Mouse (Mus musculus): ENCODE data around the gene Hinfp. TPM values are rescaled to one million over a fixed set of nuclear protein-coding genes. Genes with fewer than 3 reads are reported as not detected.

Gene Hinfp
- polyA plus RNA-seq, 1 experiment = 27.6 TPM

DNA sequence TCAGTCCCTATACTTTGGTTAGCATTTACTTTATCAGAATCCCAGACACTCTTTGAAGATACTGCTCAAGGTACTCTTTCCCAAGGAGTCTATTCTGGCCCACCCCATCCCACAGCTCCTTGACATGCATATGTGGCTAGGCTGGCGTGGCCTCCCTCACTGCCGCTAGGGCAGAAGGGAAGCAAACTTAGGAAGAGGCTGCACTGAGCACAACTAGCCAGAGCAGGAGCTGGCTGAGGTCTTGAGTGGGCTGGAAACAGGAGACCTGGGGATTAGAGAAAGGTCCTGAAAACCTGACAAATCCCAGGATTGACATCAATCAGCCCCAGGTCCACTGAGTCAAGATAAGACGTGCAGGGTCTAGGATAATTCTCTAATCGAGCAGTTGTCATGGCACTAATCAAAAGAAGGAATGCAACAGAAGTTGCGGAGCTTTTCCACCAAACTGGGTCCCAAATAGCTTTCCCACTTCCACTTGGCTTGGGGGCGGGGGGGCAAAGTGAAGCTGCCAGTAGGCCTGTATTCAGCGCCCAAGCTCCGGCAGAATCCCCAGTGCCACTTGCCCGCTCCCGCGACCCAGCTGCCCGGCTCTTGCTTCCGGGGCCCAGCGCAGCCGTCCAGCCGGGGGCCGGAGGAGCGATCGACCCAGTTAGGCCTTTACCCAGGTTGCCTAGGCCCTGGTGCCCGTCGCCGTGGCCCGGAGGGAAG, 38.0 kb downstream of the Hinfp start:
- Histone ChIP-seq H3K4me1 (ENCODE audit: control insufficient read depth, insufficient read depth, low read length) (peaks cover 7% of the 10 kb centered on the region), H3K27ac (ENCODE audit: insufficient read depth, low read length) (peak overlapping the region; percentile 85), H3K4me3 (ENCODE audit: insufficient read depth, low read length) (peak overlapping the region; percentile 26)
- no peak for TF ChIP-seq CTCF (IDR thresholded peaks at IDR 0.05; ENCODE audit: extremely low read depth, insufficient read depth, low read length)
- no peak for TF ChIP-seq POLR2A (IDR thresholded peaks at IDR 0.05; ENCODE audit: extremely low read depth, insufficient read depth, low read length)

DNA sequence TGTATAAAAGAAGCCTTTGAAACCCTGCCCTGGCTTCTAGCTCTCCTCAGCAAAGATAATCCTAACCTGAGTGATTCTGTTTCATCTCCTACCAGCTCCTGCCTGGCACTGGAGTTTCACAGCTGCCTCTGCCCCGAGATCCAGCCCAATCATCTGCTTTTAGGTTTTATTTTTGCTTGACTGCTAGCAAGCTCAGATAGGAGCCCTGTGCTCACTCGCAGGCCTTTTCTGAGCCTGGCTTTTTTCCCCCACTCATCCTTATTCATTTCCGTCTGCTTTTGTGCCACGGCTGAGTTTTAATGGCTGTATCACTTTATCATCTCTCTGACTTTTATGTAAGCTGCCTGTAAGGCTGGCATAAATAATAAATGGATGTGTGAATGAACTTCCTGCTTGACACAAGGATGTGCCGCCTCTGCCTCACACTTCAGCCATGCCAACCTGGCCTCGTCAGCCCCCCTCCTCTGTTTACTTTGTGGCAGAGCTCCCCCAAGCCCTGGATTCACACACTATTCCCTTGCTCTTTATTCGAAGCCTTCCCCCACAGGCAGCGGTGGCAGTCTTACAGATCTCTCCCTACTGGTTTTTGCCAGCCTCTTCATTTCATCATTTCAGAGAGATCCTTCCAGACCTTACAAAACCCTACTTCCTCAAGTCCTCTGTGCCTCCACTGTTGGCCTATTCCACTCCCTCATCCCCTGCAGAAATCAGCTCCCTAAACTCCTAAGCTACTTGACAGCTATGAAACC, 38.8 kb downstream of the Hinfp start:
- Histone ChIP-seq H3K4me3 (ENCODE audit: insufficient read depth, low read length) (no peak overlapping the region), H3K4me1 (ENCODE audit: control insufficient read depth, insufficient read depth, low read length) (peaks cover 7% of the 10 kb centered on the region), H3K27ac (ENCODE audit: insufficient read depth, low read length) (peak overlapping the region; percentile 85)
- no peak for TF ChIP-seq POLR2A (IDR thresholded peaks at IDR 0.05; ENCODE audit: extremely low read depth, insufficient read depth, low read length)
- no peak for TF ChIP-seq CTCF (IDR thresholded peaks at IDR 0.05; ENCODE audit: extremely low read depth, insufficient read depth, low read length)

DNA sequence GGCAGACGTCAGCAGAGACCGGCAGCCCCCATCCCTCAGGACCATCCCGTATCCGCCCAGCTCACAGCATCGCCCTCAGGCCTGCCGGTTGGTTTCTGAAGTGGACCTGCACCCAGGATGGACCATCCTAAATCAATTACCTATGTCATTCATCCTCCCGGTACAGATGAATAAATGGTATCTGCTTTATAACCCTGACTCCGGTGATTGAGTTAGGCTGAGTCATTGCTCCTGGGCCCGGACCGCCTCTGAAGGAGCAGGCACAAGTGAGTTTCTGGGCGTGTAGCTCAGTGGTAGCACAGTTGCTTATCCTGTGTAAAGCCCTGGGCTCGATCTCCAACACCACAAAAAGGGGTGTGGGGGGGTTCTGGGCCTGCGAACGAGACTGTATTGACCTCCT, 44.1 kb downstream of the Hinfp start:
- TF ChIP-seq POLR2A (IDR thresholded peaks at IDR 0.05; ENCODE audit: extremely low read depth, insufficient read depth, low read length) = no peak
- TF ChIP-seq CTCF (IDR thresholded peaks at IDR 0.05; ENCODE audit: extremely low read depth, insufficient read depth, low read length) = no peak
- no peak overlapping the region for H3K4me3 ChIP-seq (ENCODE audit: insufficient read depth, low read length)
- H3K4me1 ChIP-seq (ENCODE audit: control insufficient read depth, insufficient read depth, low read length) = peaks cover 2% of the 10 kb centered on the region
- H3K27ac ChIP-seq (ENCODE audit: insufficient read depth, low read length) = no peak overlapping the region

DNA sequence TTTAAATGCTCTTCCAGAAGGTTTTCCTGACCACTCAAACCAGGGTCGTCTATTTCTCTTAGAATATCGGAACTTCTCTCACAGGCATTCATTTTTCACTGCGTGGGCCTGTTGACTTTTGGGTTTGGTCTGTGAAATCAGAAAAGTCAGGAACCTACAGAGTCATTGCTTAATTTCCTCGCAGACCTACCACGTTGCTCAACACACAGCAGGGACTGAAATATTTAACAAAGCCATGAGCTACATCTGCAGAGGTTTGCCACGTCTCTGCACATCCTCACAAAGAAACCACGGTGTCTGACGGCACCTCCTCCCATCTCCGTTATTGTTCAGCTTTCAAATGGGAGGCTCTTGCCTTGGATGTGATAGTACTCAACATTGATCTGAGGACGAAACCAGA, 46.5 kb downstream of the Hinfp start:
- TF ChIP-seq CTCF (IDR thresholded peaks at IDR 0.05; ENCODE audit: extremely low read depth, insufficient read depth, low read length) (no peak), POLR2A (IDR thresholded peaks at IDR 0.05; ENCODE audit: extremely low read depth, insufficient read depth, low read length) (no peak)

DNA sequence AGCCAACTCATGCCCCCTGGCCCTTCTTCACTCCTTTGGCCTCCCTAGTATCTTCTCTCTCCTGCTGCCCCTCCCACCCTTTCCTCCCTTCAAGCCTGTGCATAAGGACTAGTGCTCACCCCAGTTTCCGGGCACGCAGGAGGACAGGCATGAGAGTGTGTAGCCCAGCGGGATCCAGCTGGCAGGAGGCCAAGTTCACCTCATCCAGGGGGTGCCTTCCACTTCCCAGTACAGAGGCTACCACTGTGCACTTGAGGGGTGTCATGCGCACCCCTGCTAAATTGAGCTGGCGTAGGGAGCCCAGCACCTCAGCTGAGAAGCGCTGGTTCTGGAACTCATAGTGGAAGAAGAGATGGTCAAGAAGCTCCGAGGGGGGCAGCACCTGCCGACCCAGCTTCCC, 49.3 kb downstream of the Hinfp start:
- no peak overlapping the region for H3K27ac ChIP-seq (ENCODE audit: insufficient read depth, low read length)
- no peak overlapping the region for H3K4me3 ChIP-seq (ENCODE audit: insufficient read depth, low read length)
- TF ChIP-seq POLR2A (IDR thresholded peaks at IDR 0.05; ENCODE audit: extremely low read depth, insufficient read depth, low read length) (no peak), CTCF (IDR thresholded peaks at IDR 0.05; ENCODE audit: extremely low read depth, insufficient read depth, low read length) (no peak)
- H3K4me1 ChIP-seq (ENCODE audit: control insufficient read depth, insufficient read depth, low read length) = no peaks in the 10 kb centered on the region

More for the DNA sequence above, 46.5 kb downstream of the Hinfp start:
- Histone ChIP-seq H3K4me3 (ENCODE audit: insufficient read depth, low read length) (no peak overlapping the region), H3K4me1 (ENCODE audit: control insufficient read depth, insufficient read depth, low read length) (no peaks in the 10 kb centered on the region), H3K27ac (ENCODE audit: insufficient read depth, low read length) (no peak overlapping the region)

DNA sequence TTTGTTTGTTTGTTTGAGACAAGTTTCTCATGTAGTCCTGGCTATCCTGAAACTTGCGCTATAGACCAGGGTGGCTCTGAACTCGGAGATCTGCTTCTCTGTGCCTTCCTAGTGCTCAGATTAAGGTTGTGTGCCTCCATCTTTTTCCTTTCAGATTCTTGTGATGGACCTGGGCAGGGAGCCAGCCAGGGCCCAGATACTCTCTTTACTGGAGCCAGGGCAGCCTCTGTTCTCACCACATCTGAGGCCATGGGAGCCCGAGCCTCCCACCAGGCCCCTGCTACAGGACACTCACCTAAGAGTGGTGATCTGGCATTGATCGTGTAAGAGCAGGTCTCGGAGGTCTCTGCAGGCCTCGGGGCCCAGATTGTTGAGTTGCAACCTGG, 50.3 kb downstream of the Hinfp start:
- H3K4me1 ChIP-seq (ENCODE audit: control insufficient read depth, insufficient read depth, low read length) = no peaks in the 10 kb centered on the region
- H3K27ac ChIP-seq (ENCODE audit: insufficient read depth, low read length) = no peak overlapping the region
- no peak overlapping the region for H3K4me3 ChIP-seq (ENCODE audit: insufficient read depth, low read length)
- TF ChIP-seq CTCF (IDR thresholded peaks at IDR 0.05; ENCODE audit: extremely low read depth, insufficient read depth, low read length) (no peak), POLR2A (IDR thresholded peaks at IDR 0.05; ENCODE audit: extremely low read depth, insufficient read depth, low read length) (no peak)

DNA sequence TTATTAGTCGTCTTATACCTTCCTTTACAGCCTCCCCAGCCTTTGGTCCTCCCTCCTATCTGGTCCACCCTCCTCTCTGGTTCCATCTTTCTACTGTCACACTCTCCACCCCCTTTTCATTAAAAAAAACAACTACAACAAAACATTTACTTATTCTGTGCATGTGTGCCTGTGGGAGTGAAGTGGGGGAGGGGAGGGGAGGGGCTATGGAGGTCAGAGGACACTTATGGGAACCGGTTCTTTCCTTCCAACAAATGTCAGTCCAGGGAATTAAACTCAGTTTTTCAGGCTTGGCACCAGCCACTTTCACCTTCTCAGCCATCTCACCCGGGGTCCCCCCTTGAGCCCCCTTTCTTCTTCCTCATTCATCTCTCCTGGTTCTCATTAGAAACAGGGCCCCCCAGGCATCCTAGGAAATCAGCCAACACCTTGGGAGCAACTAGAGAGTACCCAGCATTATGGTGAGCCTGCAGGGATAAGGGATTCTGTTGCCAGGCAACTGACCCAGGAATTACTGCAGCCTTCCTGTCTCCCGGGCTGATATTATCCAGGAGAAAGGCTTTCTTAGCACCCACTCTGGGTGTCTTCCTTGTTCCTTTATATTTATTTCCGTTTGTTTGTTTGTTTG, 50.8 kb downstream of the Hinfp start:
- Histone ChIP-seq H3K4me3 (ENCODE audit: insufficient read depth, low read length) (no peak overlapping the region), H3K27ac (ENCODE audit: insufficient read depth, low read length) (no peak overlapping the region), H3K4me1 (ENCODE audit: control insufficient read depth, insufficient read depth, low read length) (no peaks in the 10 kb centered on the region)
- no peak for TF ChIP-seq CTCF (IDR thresholded peaks at IDR 0.05; ENCODE audit: extremely low read depth, insufficient read depth, low read length)
- no peak for TF ChIP-seq POLR2A (IDR thresholded peaks at IDR 0.05; ENCODE audit: extremely low read depth, insufficient read depth, low read length)

DNA sequence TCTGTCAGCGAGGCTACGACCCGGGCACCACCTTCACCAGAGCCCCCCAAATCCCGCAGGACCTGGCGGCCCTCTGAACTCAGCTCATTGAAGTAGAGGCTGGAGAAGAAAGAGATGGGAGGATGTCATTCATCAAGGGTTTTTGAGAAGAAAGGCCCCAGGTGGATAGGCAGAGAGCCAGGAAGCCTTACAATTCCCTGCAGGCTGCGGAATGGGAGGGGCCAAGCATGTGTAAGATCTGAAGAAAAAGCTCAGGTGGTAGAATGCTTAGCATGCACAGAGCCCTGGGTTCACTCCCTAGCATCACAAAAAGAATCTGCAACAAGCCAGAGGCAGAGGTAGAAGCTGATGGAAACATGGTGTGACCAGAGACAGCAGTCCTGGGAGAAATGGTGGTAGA, 52.0 kb downstream of the Hinfp start:
- TF ChIP-seq CTCF (IDR thresholded peaks at IDR 0.05; ENCODE audit: extremely low read depth, insufficient read depth, low read length) (no peak), POLR2A (IDR thresholded peaks at IDR 0.05; ENCODE audit: extremely low read depth, insufficient read depth, low read length) (no peak)
- Histone ChIP-seq H3K4me3 (ENCODE audit: insufficient read depth, low read length) (no peak overlapping the region), H3K4me1 (ENCODE audit: control insufficient read depth, insufficient read depth, low read length) (no peaks in the 10 kb centered on the region), H3K27ac (ENCODE audit: insufficient read depth, low read length) (no peak overlapping the region)

DNA sequence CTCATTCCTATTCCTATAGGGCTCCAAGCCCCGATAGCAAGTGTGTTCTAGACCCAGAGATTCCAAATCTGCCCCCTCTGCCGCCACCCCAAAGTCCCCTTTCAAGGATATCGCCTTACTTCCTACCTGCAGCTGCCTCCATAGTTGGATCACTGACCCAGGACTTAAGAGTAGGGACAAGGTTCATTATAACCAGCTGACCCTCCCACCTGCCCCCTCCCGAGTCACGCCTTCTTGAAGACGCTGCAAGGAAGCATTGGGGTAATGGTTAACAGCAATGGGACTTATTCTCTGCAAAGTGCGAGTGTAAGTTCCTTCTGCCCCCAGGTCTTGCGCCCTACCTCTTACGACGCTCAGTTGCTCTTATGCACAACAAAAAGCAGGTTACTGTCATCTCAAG, 54.2 kb downstream of the Hinfp start, which contains the start of gene Pdzd3:
Gene Pdzd3, minus strand, starts transcription at position 158 of the 400 bp plus-strand sequence.
- no peak for TF ChIP-seq POLR2A (IDR thresholded peaks at IDR 0.05; ENCODE audit: extremely low read depth, insufficient read depth, low read length)
- TF ChIP-seq CTCF (IDR thresholded peaks at IDR 0.05; ENCODE audit: extremely low read depth, insufficient read depth, low read length) = no peak
- H3K4me3 ChIP-seq (ENCODE audit: insufficient read depth, low read length) = no peak within 1 kb of the TSS
- H3K4me1 ChIP-seq (ENCODE audit: control insufficient read depth, insufficient read depth, low read length) = no peaks in the 10 kb centered on the region
- no peak within 1 kb of the TSS for H3K27ac ChIP-seq (ENCODE audit: insufficient read depth, low read length)

Measured in cortical plate, adult 2 months (tissue).